Mouse (Mus musculus) large intestine, adult 2 months (tissue): ENCODE data around the gene Ikbip. TPM values are rescaled to one million over a fixed set of nuclear protein-coding genes. Genes with fewer than 3 reads are reported as not detected.

Experiments
- DNase-seq: peaks from one replicate; pipeline ENCODE4 v3.0.0-alpha.2; 2012; ENCODE audit warnings: low read depth, low spot score
- WGBS: fragments of 180-500 bp; shearing (Covaris S2); methylation state at CpG from one replicate; pipeline ENCODE4 v1.1.7; 2018; 5-methylcytosine and 5-hydroxymethylcytosine counted together
- polyA plus RNA-seq: library from polyadenylated mRNA; depleted of rRNA; stranded (reverse); fragments of >200 nt; gene quantifications from 2 replicates; pipeline ENCODE4 v1.2.3, GENCODE M21; 2012; rRNA removed

Ikbip gene
- polyA plus RNA-seq, 1 experiment, result 2.7 TPM

GRCm38 (mm10) chr10:91145413-91145812, 62.7 kb downstream of the Ikbip start:
- WGBS, result 98% methylated on average over 7 of the region's 7 CpGs
- DNase-seq, result no peak

Other genes starting within 250 kb of the Ikbip start
- 23.2 and 29.8 TPM in 2 replicates for gene Apaf1, start 170 bp upstream of the Ikbip start, polyA plus RNA-seq
- gene Slc25a3, start 41.1 kb downstream of the Ikbip start, polyA plus RNA-seq, result 594 and 603 TPM in 2 replicates
- 24.2 and 31.1 TPM in 2 replicates for gene Tmpo, start 98.4 kb downstream of the Ikbip start, polyA plus RNA-seq